9 mouse cellular contexts compared by ENCODE assay signal in genomic region chr1:135672374-135672773, GRCm38 (mm10). TPM values are rescaled to one million over a fixed set of nuclear protein-coding genes. Genes with fewer than 3 reads are reported as not detected.
DNase-seq lines count a peak whose midpoint lies in the region; ATAC-seq and TF ChIP-seq lines count a peak whose summit lies in the region.
"Had no signal": no experiment of that assay in that cellular context is flagged by ENCODE, and none has a peak within 500 bp of the region (broad histone marks: within the 10 kb centered on the region; RNA-seq: fewer than 3 reads in every experiment).

No protein-coding gene starts in this region.

- H3K27ac ChIP-seq in kidney, embryonic 16.5 days (ENCODE audit: low read length) = peak overlapping the region; percentile 58
- H3K27ac ChIP-seq in stomach, embryonic 14.5 days (ENCODE audit: low read length) = peak overlapping the region; percentile 18; the same call in 1 of the 2 replicates
- H3K27ac ChIP-seq in stomach, postnatal 0 days (replicated peaks) = no peak overlapping the region; the same call in 1 of the 2 replicates
- H3K27ac ChIP-seq in stomach, embryonic 16.5 days (ENCODE audit: low read length) = peak overlapping the region; percentile 24; the same call in 1 of the 2 replicates

- H3K9me3 ChIP-seq in kidney, embryonic 16.5 days (ENCODE audit: low read length) = no peaks in the 10 kb centered on the region
- no peaks in the 10 kb centered on the region for H3K9me3 ChIP-seq in stomach, embryonic 14.5 days (ENCODE audit: control insufficient read depth, low read depth, low read length)
- H3K9me3 ChIP-seq in stomach, postnatal 0 days (ENCODE audit: control insufficient read depth, low read length) = no peaks in the 10 kb centered on the region
- H3K9me3 ChIP-seq in stomach, embryonic 16.5 days (replicated peaks; ENCODE audit: control insufficient read depth, low read length) = no peaks in the 10 kb centered on the region

- 0 out of 2 replicates have a peak overlapping the region, but pooled peaks have one; percentile 17 for H3K9ac ChIP-seq in kidney, embryonic 16.5 days (replicated peaks; ENCODE audit: low read length)
- H3K9ac ChIP-seq in stomach, embryonic 14.5 days (replicated peaks; ENCODE audit: low read depth, low read length) = no peak overlapping the region
- no peak overlapping the region for H3K9ac ChIP-seq in stomach, postnatal 0 days (ENCODE audit: low read length)
- no peak overlapping the region for H3K9ac ChIP-seq in stomach, embryonic 16.5 days (ENCODE audit: low read length)

- H3K4me2 ChIP-seq in kidney, embryonic 16.5 days (replicated peaks; ENCODE audit: low read depth, low read length) = no peak overlapping the region
- no peak overlapping the region for H3K4me2 ChIP-seq in stomach, embryonic 14.5 days (replicated peaks; ENCODE audit: low read depth, low read length)
- H3K4me2 ChIP-seq in stomach, postnatal 0 days (replicated peaks; ENCODE audit: low read depth) = no peak overlapping the region
- H3K4me2 ChIP-seq in stomach, embryonic 16.5 days (ENCODE audit: low read depth, low read length) = no peak overlapping the region

- peak; percentile 93 for DNase-seq in heart, adult 11 months
- DNase-seq in heart, postnatal 25 days (ENCODE audit: low spot score) = no peak
- DNase-seq in kidney, adult 9 months = no peak
- DNase-seq in stomach, postnatal 0 days (ENCODE audit: low spot score) = no peak
- DNase-seq in spleen, adult 18-20 months = no peak
- DNase-seq: cerebellum, adult 9-11 months had no signal

- TF ChIP-seq EP300 in stomach, postnatal 0 days (optimal IDR thresholded peaks at IDR 0.05) = no peak

- no peaks in the 10 kb centered on the region for H3K27me3 ChIP-seq in kidney, embryonic 16.5 days (ENCODE audit: insufficient read depth, low read length)
- H3K27me3 ChIP-seq in stomach, embryonic 14.5 days (ENCODE audit: control insufficient read depth, insufficient read depth, low read length) = no peaks in the 10 kb centered on the region
- H3K27me3 ChIP-seq in stomach, postnatal 0 days (ENCODE audit: control insufficient read depth, insufficient read depth, low read length) = no peaks in the 10 kb centered on the region
- H3K27me3 ChIP-seq in stomach, embryonic 16.5 days (ENCODE audit: control insufficient read depth, insufficient read depth, low read length) = no peaks in the 10 kb centered on the region

- TF ChIP-seq CTCF in stomach, postnatal 0 days (IDR thresholded peaks at IDR 0.05; ENCODE audit: low read depth) = no peak

- intact Hi-C loops in heart, postnatal 25 days (cut with DNase I) = loop anchor here (1.0 kb wide), 1 partner anchor 27 kb away; no protein-coding TSS in a partner anchor

- H3K4me3 ChIP-seq in kidney, embryonic 16.5 days (ENCODE audit: low read length) = no peak overlapping the region
- no peak overlapping the region for H3K4me3 ChIP-seq in stomach, embryonic 14.5 days (ENCODE audit: low read depth, low read length)
- H3K4me3 ChIP-seq in stomach, postnatal 0 days (ENCODE audit: low read depth, low read length) = no peak overlapping the region
- H3K4me3 ChIP-seq in stomach, embryonic 16.5 days (replicated peaks; ENCODE audit: low read length) = no peak overlapping the region

- H3K36me3 ChIP-seq in kidney, embryonic 16.5 days (ENCODE audit: insufficient read depth, low read length) = no peaks in the 10 kb centered on the region
- no peaks in the 10 kb centered on the region for H3K36me3 ChIP-seq in stomach, embryonic 14.5 days (ENCODE audit: control insufficient read depth, insufficient read depth, low read length)
- no peaks in the 10 kb centered on the region for H3K36me3 ChIP-seq in stomach, postnatal 0 days (ENCODE audit: control insufficient read depth, insufficient read depth, low read length)
- no peaks in the 10 kb centered on the region for H3K36me3 ChIP-seq in stomach, embryonic 16.5 days (ENCODE audit: control insufficient read depth, insufficient read depth, low read length)

- H3K4me1 ChIP-seq in kidney, embryonic 16.5 days (ENCODE audit: insufficient read depth, low read length) = peaks cover 39% of the 10 kb centered on the region
- peaks cover 14% of the 10 kb centered on the region for H3K4me1 ChIP-seq in stomach, embryonic 14.5 days (ENCODE audit: control insufficient read depth, insufficient read depth, low read length)
- peaks cover 3% of the 10 kb centered on the region; the same call in 1 of the 2 replicates for H3K4me1 ChIP-seq in stomach, postnatal 0 days (replicated peaks; ENCODE audit: control insufficient read depth, insufficient read depth)
- peaks cover 15% of the 10 kb centered on the region for H3K4me1 ChIP-seq in stomach, embryonic 16.5 days (ENCODE audit: control insufficient read depth, insufficient read depth, low read length)

- ATAC-seq in kidney, embryonic 16.5 days (ENCODE audit: low FRiP score, low TSS enrichment) = no peak
- no peak for ATAC-seq in stomach, embryonic 14.5 days (ENCODE audit: insufficient number of reproducible peaks, insufficient read depth, low FRiP score, low read depth)
- ATAC-seq in stomach, postnatal 0 days (ENCODE audit: low FRiP score, low TSS enrichment) = no peak
- no peak for ATAC-seq in stomach, embryonic 16.5 days (ENCODE audit: insufficient read depth, low FRiP score)

- WGBS in kidney, embryonic 16.5 days = 62% methylated on average over 4 of the region's 4 CpGs
- 75% methylated on average over 4 of the region's 4 CpGs for WGBS in stomach, embryonic 14.5 days
- 64% methylated on average over 4 of the region's 4 CpGs for WGBS in stomach, postnatal 0 days
- WGBS in stomach, embryonic 16.5 days = 75% methylated on average over 4 of the region's 4 CpGs

RNA-seq across cellular contexts. Expression of gene Csrp1, which starts 47.5 kb away (rescaled TPM):
- total RNA-seq in heart, postnatal 25 days (2021) = 10 to 100 TPM; 48.0 to 56.7 TPM
- polyA plus RNA-seq in kidney, embryonic 16.5 days (2015; fragmentation: Nextera tagmentation; extraction: Ambion mirVana) = 141 and 157 TPM in 2 replicates
- polyA plus RNA-seq in stomach, embryonic 14.5 days (2014; fragmentation: Nextera tagmentation; extraction: Ambion mirVana) = 232 and 265 TPM in 2 replicates
- polyA plus RNA-seq in stomach, postnatal 0 days (2015; fragmentation: Nextera tagmentation; extraction: Ambion mirVana) = 418 and 496 TPM in 2 replicates
- 229 and 245 TPM in 2 replicates for polyA plus RNA-seq in stomach, embryonic 16.5 days (2015; fragmentation: Nextera tagmentation; extraction: Ambion mirVana)
